Mouse (Mus musculus) heart, embryonic 16.5 days (tissue): ENCODE results near the gene Cntnap1. TPM values are rescaled to one million over a fixed set of nuclear protein-coding genes. Genes with fewer than 3 reads are reported as not detected.

Source experiments
- ATAC-seq: fragments of 200-750 bp; cut with Nextera tagmentation; replicated peaks from 2 replicates; pipeline ENCODE4 v1.8.0; 2017; ENCODE audit warnings: moderate number of reproducible peaks; ENCODE audit not compliant: insufficient read depth, low FRiP score; ENCODE audit errors: extremely low read depth
- H3K27ac ChIP-seq: fragments of 300-500 bp; sonication (generic); 2 replicates; pipeline ENCODE4 v1.5.1; 2014; ENCODE audit warnings: mild to moderate bottlenecking, low read length, control low read depth, moderate library complexity
- H3K27me3 ChIP-seq: fragments of 300-500 bp; sonication (generic); 2 replicates; pipeline ENCODE4 v1.6.1; 2014; ENCODE audit warnings: low read length, mixed read lengths; ENCODE audit not compliant: control insufficient read depth, insufficient read depth
- H3K36me3 ChIP-seq: fragments of 300-500 bp; sonication (generic); 2 replicates; pipeline ENCODE4 v1.6.1; 2014; ENCODE audit not compliant: control insufficient read depth, insufficient read depth
- H3K4me1 ChIP-seq: fragments of 300-500 bp; sonication (generic); 2 replicates; pipeline ENCODE4 v1.6.1; 2014; ENCODE audit warnings: low read length, mixed read lengths; ENCODE audit not compliant: control insufficient read depth, insufficient read depth
- H3K4me2 ChIP-seq: fragments of 300-500 bp; sonication (generic); 2 replicates; pipeline ENCODE4 v1.6.1; 2014; ENCODE audit warnings: low read depth, mild to moderate bottlenecking, control low read depth, low read length
- H3K4me3 ChIP-seq: fragments of 300-500 bp; sonication (generic); 2 replicates; pipeline ENCODE4 v1.5.1; 2014; ENCODE audit warnings: mild to moderate bottlenecking, control low read depth, low read length
- H3K9ac ChIP-seq: fragments of 300-500 bp; sonication (generic); 2 replicates; pipeline ENCODE4 v1.6.1; 2014; ENCODE audit warnings: low read length, control low read depth
- H3K9me3 ChIP-seq: fragments of 300-500 bp; sonication (generic); replicated peaks from 2 replicates; pipeline ENCODE4 v1.6.1; 2016; ENCODE audit warnings: low read length; ENCODE audit not compliant: control insufficient read depth
- WGBS: fragments of 180-500 bp; shearing (Covaris S2); extraction: QIAGEN DNeasy Blood & Tissue Kit; methylation state at CpG from one replicate; pipeline ENCODE4 v1.1.7; 2014; 5-methylcytosine and 5-hydroxymethylcytosine counted together
- polyA plus RNA-seq: library from polyadenylated mRNA; unstranded; fragments of >200 nt; fragmentation: Nextera tagmentation; extraction: Ambion mirVana; gene quantifications from 2 replicates; pipeline ENCODE4 v1.2.1, GENCODE M21; 2015

The Cntnap1 gene
- polyA plus RNA-seq, 1 experiment from 2014 or later = 1.0 TPM

GRCm38 (mm10) chr11:101166357-101166756 is 4.0 kb upstream of the Cntnap1 start:
- H3K36me3 ChIP-seq = peaks cover 59% of the 10 kb centered on the region
- ATAC-seq = no peak
- no peak overlapping the region for H3K4me2 ChIP-seq
- H3K9ac ChIP-seq = no peak overlapping the region
- H3K27me3 ChIP-seq = peaks cover 23% of the 10 kb centered on the region
- no peak overlapping the region for H3K4me3 ChIP-seq
- WGBS = 82% methylated on average over 14 of the region's 14 CpGs
- no peak overlapping the region for H3K27ac ChIP-seq
- peaks cover 19% of the 10 kb centered on the region for H3K4me1 ChIP-seq
- H3K9me3 ChIP-seq = no peaks in the 10 kb centered on the region

- Histone ChIP-seq H3K4me1 (peaks cover 25% of the 10 kb centered on the region), H3K4me3 (no peak overlapping the region), H3K36me3 (peaks cover 50% of the 10 kb centered on the region), H3K27ac (no peak overlapping the region), H3K4me2 (no peak overlapping the region), H3K27me3 (peaks cover 23% of the 10 kb centered on the region), H3K9me3 (no peaks in the 10 kb centered on the region), H3K9ac (no peak overlapping the region)
- no peak for ATAC-seq
- WGBS = 70% methylated on average over 19 of the region's 19 CpGs
These were observed 2.9 kb upstream of the Cntnap1 start for GRCm38 (mm10) chr11:101167211-101167962.

GRCm38 (mm10) chr11:101167963-101168300 is 2.4 kb upstream of the Cntnap1 start:
- Histone ChIP-seq H3K27ac (no peak overlapping the region), H3K27me3 (peaks cover 23% of the 10 kb centered on the region), H3K4me1 (peaks cover 30% of the 10 kb centered on the region), H3K36me3 (peaks cover 45% of the 10 kb centered on the region), H3K4me3 (no peak overlapping the region), H3K9me3 (no peaks in the 10 kb centered on the region), H3K4me2 (no peak overlapping the region), H3K9ac (no peak overlapping the region)
- ATAC-seq = no peak
- WGBS = 69% methylated on average over 8 of the region's 8 CpGs

- Histone ChIP-seq H3K9me3 (no peaks in the 10 kb centered on the region), H3K27ac (no peak overlapping the region), H3K4me3 (no peak overlapping the region), H3K27me3 (peaks cover 23% of the 10 kb centered on the region), H3K4me2 (peak overlapping the region; percentile 67), H3K4me1 (peaks cover 35% of the 10 kb centered on the region), H3K9ac (no peak overlapping the region), H3K36me3 (peaks cover 40% of the 10 kb centered on the region)
- ATAC-seq = no peak
- 66% methylated on average over 18 of the region's 18 CpGs for WGBS
These were observed 1.9 kb upstream of the Cntnap1 start for GRCm38 (mm10) chr11:101168301-101168980.

GRCm38 (mm10) chr11:101169301-101170107 is 819 bp upstream of the Cntnap1 start:
- Histone ChIP-seq H3K4me3 (peak overlapping the region; percentile 81), H3K27ac (no peak overlapping the region), H3K9ac (peak overlapping the region; percentile 86), H3K36me3 (peaks cover 35% of the 10 kb centered on the region), H3K9me3 (no peaks in the 10 kb centered on the region), H3K4me2 (peak overlapping the region; percentile 67), H3K27me3 (peaks cover 20% of the 10 kb centered on the region), H3K4me1 (peaks cover 43% of the 10 kb centered on the region)
- 20% methylated on average over 17 of the region's 17 CpGs for WGBS
- no peak for ATAC-seq

GRCm38 (mm10) chr11:101170811-101171610 is 688 bp downstream of the Cntnap1 start, which contains the start of gene Plekhh3:
Gene Plekhh3 (minus strand): TSS chr11:101171351.
- Histone ChIP-seq H3K36me3 (peaks cover 23% of the 10 kb centered on the region), H3K9ac (peak within 1 kb of the TSS; percentile 86), H3K4me3 (peak within 1 kb of the TSS; percentile 81), H3K27ac (peak within 1 kb of the TSS; percentile 93), H3K4me1 (peaks cover 53% of the 10 kb centered on the region), H3K4me2 (peak within 1 kb of the TSS; percentile 80), H3K9me3 (no peaks in the 10 kb centered on the region), H3K27me3 (peaks cover 19% of the 10 kb centered on the region)
- WGBS = under 1% methylated on average over 50 of the region's 50 CpGs
- peak; percentile 94 for ATAC-seq

GRCm38 (mm10) chr11:101171721-101172433 is 1.6 kb downstream of the Cntnap1 start:
- peak overlapping the region; percentile 65 for H3K4me3 ChIP-seq
- H3K9me3 ChIP-seq = no peaks in the 10 kb centered on the region
- H3K9ac ChIP-seq = peak overlapping the region; percentile 76
- peak; percentile 50 for ATAC-seq
- WGBS = under 1% methylated on average over 31 of the region's 31 CpGs
- peaks cover 14% of the 10 kb centered on the region for H3K36me3 ChIP-seq
- H3K4me2 ChIP-seq = peak overlapping the region; percentile 80
- peaks cover 59% of the 10 kb centered on the region for H3K4me1 ChIP-seq
- peaks cover 16% of the 10 kb centered on the region for H3K27me3 ChIP-seq
- H3K27ac ChIP-seq = peak overlapping the region; percentile 93

- peak overlapping the region; percentile 65 for H3K4me3 ChIP-seq
- peak overlapping the region; percentile 80 for H3K4me2 ChIP-seq
- H3K36me3 ChIP-seq = peaks cover 10% of the 10 kb centered on the region
- peaks cover 14% of the 10 kb centered on the region for H3K27me3 ChIP-seq
- ATAC-seq = no peak
- WGBS = 14% methylated on average over 5 of the region's 5 CpGs
- peaks cover 59% of the 10 kb centered on the region for H3K4me1 ChIP-seq
- peak overlapping the region; percentile 76 for H3K9ac ChIP-seq
- H3K27ac ChIP-seq = peak overlapping the region; percentile 93
- no peaks in the 10 kb centered on the region for H3K9me3 ChIP-seq
These were observed 2.1 kb downstream of the Cntnap1 start for GRCm38 (mm10) chr11:101172434-101172815.
